Mouse (Mus musculus): ENCODE measurements at regions not wholly inside any gene's neighbourhood (a gene's known extent, or its start where the extent isn't known, plus 50 kb on each side); places are given as distances from the start of the nearest gene placed in this dataset.

DNA sequence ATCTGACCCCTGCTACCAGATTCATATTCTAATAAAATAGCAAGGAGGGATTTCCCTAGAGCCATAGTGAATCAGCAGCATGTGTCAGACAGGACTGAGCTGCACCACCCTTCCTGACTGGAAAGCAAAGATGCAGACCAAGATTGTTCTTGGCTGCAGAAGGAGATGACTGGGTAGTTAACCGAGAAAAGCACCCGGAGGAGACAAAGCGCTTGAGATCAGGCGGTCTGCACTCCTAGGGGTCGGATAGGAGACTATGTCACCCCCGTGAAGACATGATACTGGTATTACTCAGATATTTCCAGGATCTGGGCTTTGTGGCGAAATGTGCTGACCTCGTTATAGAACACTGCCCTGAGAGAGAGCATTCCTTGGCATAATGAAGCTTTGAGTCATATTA, 147.4 kb downstream of the Chic2 start:
- Histone ChIP-seq H3K4me3 (ENCODE audit: control insufficient read depth, insufficient read depth, low read length) (no peak overlapping the region), H3K36me3 (ENCODE audit: control insufficient read depth, insufficient read depth, low read length) (no peaks in the 10 kb centered on the region), H3K27ac (ENCODE audit: control insufficient read depth, insufficient read depth, low read length) (no peak overlapping the region), H3K4me1 (replicated peaks; ENCODE audit: control insufficient read depth, insufficient read depth, low read length) (no peaks in the 10 kb centered on the region), H3K27me3 (ENCODE audit: control insufficient read depth, insufficient read depth, low read length) (no peaks in the 10 kb centered on the region)
- TF ChIP-seq CTCF (IDR thresholded peaks at IDR 0.05; ENCODE audit: borderline replicate concordance, control insufficient read depth, extremely low read depth, insufficient read depth, low read length, poor library complexity) = no peak
- 90% methylated on average over 8 of the region's 8 CpGs for WGBS
- DNase-seq = no peak

DNA sequence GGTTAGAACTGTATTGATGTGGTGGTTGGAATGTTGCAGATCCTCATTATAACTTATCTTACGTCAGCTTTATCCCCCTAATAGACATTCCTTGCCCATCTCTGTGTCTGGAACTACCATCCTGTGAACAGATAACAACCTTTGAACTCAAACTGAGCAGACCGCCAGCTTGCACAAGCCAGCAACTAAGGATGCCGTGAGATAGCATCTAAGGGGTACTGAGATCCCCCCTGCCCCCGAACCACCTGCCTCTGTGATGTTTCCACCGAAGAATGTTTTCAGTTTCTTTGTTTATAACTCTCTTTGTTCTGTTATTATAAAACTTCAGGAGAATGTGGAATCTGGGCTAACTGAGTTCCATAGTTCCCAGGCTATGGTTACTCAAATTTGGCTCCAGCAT, 151.3 kb downstream of the Chic2 start:
- Histone ChIP-seq H3K36me3 (ENCODE audit: control insufficient read depth, insufficient read depth, low read length) (no peaks in the 10 kb centered on the region), H3K4me1 (replicated peaks; ENCODE audit: control insufficient read depth, insufficient read depth, low read length) (no peaks in the 10 kb centered on the region), H3K27me3 (ENCODE audit: control insufficient read depth, insufficient read depth, low read length) (no peaks in the 10 kb centered on the region), H3K27ac (ENCODE audit: control insufficient read depth, insufficient read depth, low read length) (no peak overlapping the region), H3K4me3 (ENCODE audit: control insufficient read depth, insufficient read depth, low read length) (no peak overlapping the region)
- TF ChIP-seq POLR2A (IDR thresholded peaks at IDR 0.05; ENCODE audit: control insufficient read depth, extremely low read depth, insufficient read depth, low read length, poor library complexity) = no peak
- TF ChIP-seq CTCF (IDR thresholded peaks at IDR 0.05; ENCODE audit: borderline replicate concordance, control insufficient read depth, extremely low read depth, insufficient read depth, low read length, poor library complexity) = no peak
- WGBS = 50% methylated on average over 5 of the region's 5 CpGs
- peak; percentile 11 for DNase-seq

DNA sequence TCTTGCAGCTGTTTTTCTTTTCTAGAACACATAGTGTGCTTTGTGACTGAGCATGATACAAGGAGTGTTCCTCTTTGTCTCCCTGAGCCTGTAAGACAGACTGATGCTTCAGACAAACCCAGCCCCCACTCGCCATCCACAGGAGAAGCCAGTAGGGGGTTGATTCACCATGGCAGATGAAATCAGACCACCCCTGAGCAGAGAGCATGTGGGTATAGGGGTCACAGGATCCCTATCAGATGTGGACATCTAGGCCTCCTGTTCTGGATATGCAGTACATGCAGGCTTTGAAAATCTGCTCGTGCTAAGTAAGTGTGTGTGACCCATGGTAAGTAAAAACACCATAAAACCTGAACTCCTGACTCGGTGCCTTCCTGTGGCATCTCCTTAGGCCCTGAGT, 153.0 kb downstream of the Chic2 start:
- Histone ChIP-seq H3K4me1 (replicated peaks; ENCODE audit: control insufficient read depth, insufficient read depth, low read length) (no peaks in the 10 kb centered on the region), H3K27me3 (ENCODE audit: control insufficient read depth, insufficient read depth, low read length) (no peaks in the 10 kb centered on the region), H3K27ac (ENCODE audit: control insufficient read depth, insufficient read depth, low read length) (no peak overlapping the region), H3K36me3 (ENCODE audit: control insufficient read depth, insufficient read depth, low read length) (no peaks in the 10 kb centered on the region), H3K4me3 (ENCODE audit: control insufficient read depth, insufficient read depth, low read length) (no peak overlapping the region)
- no peak for TF ChIP-seq CTCF (IDR thresholded peaks at IDR 0.05; ENCODE audit: borderline replicate concordance, control insufficient read depth, extremely low read depth, insufficient read depth, low read length, poor library complexity)
- TF ChIP-seq POLR2A (IDR thresholded peaks at IDR 0.05; ENCODE audit: control insufficient read depth, extremely low read depth, insufficient read depth, low read length, poor library complexity) = no peak
- no peak for DNase-seq
- WGBS = 80% methylated on average over 3 of the region's 3 CpGs

DNA sequence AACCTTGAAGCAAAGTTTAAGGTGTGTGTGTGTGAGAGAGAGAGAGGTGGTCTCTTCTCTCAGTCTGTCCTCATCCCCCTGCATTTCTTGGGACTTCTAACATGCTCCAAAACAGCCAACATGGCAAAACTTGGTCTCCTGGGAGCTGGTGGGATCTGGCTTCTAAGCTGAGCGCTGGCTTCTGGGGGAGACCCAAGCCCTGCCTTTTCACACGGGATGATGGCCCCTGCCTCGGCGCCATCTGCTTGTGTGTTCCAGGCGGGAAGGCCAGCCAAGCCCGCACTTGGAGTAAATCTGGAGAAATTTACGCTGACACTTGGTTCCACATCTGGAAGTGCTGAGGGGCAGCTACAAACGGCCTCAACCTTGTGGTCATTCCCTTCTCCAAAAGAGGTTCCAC, 155.6 kb downstream of the Chic2 start:
- Histone ChIP-seq H3K36me3 (ENCODE audit: control insufficient read depth, insufficient read depth, low read length) (no peaks in the 10 kb centered on the region), H3K27me3 (ENCODE audit: control insufficient read depth, insufficient read depth, low read length) (no peaks in the 10 kb centered on the region), H3K27ac (ENCODE audit: control insufficient read depth, insufficient read depth, low read length) (no peak overlapping the region), H3K4me1 (replicated peaks; ENCODE audit: control insufficient read depth, insufficient read depth, low read length) (no peaks in the 10 kb centered on the region), H3K4me3 (ENCODE audit: control insufficient read depth, insufficient read depth, low read length) (no peak overlapping the region)
- TF ChIP-seq POLR2A (IDR thresholded peaks at IDR 0.05; ENCODE audit: control insufficient read depth, extremely low read depth, insufficient read depth, low read length, poor library complexity) (no peak), CTCF (IDR thresholded peaks at IDR 0.05; ENCODE audit: borderline replicate concordance, control insufficient read depth, extremely low read depth, insufficient read depth, low read length, poor library complexity) (no peak)
- WGBS = 94% methylated on average over 8 of the region's 8 CpGs
- DNase-seq = no peak

DNA sequence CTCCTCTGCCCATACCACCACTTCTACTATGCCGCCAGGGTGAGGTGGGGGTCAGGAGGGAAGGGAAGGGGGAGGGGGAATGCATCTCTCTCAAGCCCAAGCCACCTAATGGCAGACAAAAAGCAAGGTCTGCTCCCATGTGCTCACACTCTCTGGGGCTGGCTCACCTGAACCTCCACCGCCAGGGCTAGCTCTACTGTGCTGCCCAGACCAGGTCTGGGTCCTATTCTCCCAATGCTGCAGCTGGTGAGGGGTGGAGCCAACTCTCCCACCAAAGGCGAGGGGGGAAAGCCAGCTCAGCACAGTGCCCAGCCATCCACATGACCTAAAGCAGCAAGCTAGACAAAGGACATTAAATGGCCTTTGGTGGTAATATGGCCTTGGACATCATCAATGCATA, 158.6 kb downstream of the Chic2 start:
- no peak for DNase-seq
- Histone ChIP-seq H3K36me3 (ENCODE audit: control insufficient read depth, insufficient read depth, low read length) (no peaks in the 10 kb centered on the region), H3K4me1 (replicated peaks; ENCODE audit: control insufficient read depth, insufficient read depth, low read length) (no peaks in the 10 kb centered on the region), H3K27ac (ENCODE audit: control insufficient read depth, insufficient read depth, low read length) (no peak overlapping the region), H3K4me3 (ENCODE audit: control insufficient read depth, insufficient read depth, low read length) (no peak overlapping the region), H3K27me3 (ENCODE audit: control insufficient read depth, insufficient read depth, low read length) (no peaks in the 10 kb centered on the region)
- TF ChIP-seq CTCF (IDR thresholded peaks at IDR 0.05; ENCODE audit: borderline replicate concordance, control insufficient read depth, extremely low read depth, insufficient read depth, low read length, poor library complexity) = no peak
- TF ChIP-seq POLR2A (IDR thresholded peaks at IDR 0.05; ENCODE audit: control insufficient read depth, extremely low read depth, insufficient read depth, low read length, poor library complexity) = no peak
- WGBS = 94% methylated on average over 3 of the region's 3 CpGs

DNA sequence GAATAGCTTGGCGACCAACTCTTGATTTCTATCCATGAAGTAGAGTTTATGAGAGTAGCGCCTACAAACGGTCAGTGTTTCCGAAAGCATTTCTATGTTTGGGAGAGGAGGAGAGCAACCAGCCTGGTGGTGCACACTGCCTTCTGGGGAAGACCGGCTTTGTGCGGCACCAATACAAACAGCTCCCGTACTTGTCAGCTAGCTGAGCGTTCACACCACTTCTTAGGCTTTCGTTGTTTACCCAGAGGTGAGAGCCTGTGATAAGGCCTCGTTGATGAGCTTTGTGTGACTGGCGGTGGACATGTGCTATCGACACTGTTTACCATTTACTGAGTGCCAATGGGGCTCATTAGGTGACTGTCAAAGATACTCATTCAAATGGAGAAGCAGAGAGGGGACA, 162.0 kb downstream of the Chic2 start:
- Histone ChIP-seq H3K4me3 (ENCODE audit: control insufficient read depth, insufficient read depth, low read length) (no peak overlapping the region), H3K4me1 (replicated peaks; ENCODE audit: control insufficient read depth, insufficient read depth, low read length) (no peaks in the 10 kb centered on the region), H3K36me3 (ENCODE audit: control insufficient read depth, insufficient read depth, low read length) (no peaks in the 10 kb centered on the region), H3K27ac (ENCODE audit: control insufficient read depth, insufficient read depth, low read length) (no peak overlapping the region), H3K27me3 (ENCODE audit: control insufficient read depth, insufficient read depth, low read length) (no peaks in the 10 kb centered on the region)
- no peak for DNase-seq
- TF ChIP-seq CTCF (IDR thresholded peaks at IDR 0.05; ENCODE audit: borderline replicate concordance, control insufficient read depth, extremely low read depth, insufficient read depth, low read length, poor library complexity) = no peak
- no peak for TF ChIP-seq POLR2A (IDR thresholded peaks at IDR 0.05; ENCODE audit: control insufficient read depth, extremely low read depth, insufficient read depth, low read length, poor library complexity)
- 89% methylated on average over 12 of the region's 12 CpGs for WGBS

DNA sequence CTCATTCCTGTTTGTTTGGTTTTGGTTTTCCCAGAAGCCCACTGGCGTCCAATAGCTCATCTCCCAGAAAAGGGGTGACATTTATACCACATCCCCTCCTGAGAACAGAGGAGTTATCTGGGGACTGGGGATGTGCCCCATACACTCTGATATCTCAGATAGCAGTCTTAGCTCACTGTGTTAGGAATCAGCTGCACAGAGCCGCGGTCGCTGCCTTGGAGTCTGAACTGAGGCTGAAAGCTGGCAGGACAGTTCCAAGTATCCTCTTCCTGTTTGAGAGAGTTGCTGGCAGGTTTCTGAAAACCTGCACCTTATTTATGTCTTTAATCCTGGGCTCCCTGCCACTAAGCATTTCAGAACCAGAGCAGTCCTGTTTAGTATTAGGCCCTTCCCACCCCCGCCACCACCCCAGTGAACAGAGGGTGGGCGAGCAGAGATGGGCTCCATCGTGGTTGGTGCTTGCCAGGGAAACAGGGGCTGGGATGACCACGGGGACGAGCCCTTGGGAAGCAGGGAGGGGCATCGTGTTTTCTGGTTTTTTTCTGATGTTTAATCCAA, 163.8 kb downstream of the Chic2 start:
- WGBS = 81% methylated on average over 10 of the region's 10 CpGs
- no peak for DNase-seq
- TF ChIP-seq CTCF (IDR thresholded peaks at IDR 0.05; ENCODE audit: borderline replicate concordance, control insufficient read depth, extremely low read depth, insufficient read depth, low read length, poor library complexity) (no peak), POLR2A (IDR thresholded peaks at IDR 0.05; ENCODE audit: control insufficient read depth, extremely low read depth, insufficient read depth, low read length, poor library complexity) (no peak)
- H3K27ac ChIP-seq (ENCODE audit: control insufficient read depth, insufficient read depth, low read length) = no peak overlapping the region
- H3K4me1 ChIP-seq (replicated peaks; ENCODE audit: control insufficient read depth, insufficient read depth, low read length) = no peaks in the 10 kb centered on the region
- no peaks in the 10 kb centered on the region for H3K27me3 ChIP-seq (ENCODE audit: control insufficient read depth, insufficient read depth, low read length)
- no peaks in the 10 kb centered on the region for H3K36me3 ChIP-seq (ENCODE audit: control insufficient read depth, insufficient read depth, low read length)
- H3K4me3 ChIP-seq (ENCODE audit: control insufficient read depth, insufficient read depth, low read length) = no peak overlapping the region

Measured in thymus, adult 2 months (tissue).